Mouse (Mus musculus): ENCODE measurements around the gene Npnt.

DNA sequence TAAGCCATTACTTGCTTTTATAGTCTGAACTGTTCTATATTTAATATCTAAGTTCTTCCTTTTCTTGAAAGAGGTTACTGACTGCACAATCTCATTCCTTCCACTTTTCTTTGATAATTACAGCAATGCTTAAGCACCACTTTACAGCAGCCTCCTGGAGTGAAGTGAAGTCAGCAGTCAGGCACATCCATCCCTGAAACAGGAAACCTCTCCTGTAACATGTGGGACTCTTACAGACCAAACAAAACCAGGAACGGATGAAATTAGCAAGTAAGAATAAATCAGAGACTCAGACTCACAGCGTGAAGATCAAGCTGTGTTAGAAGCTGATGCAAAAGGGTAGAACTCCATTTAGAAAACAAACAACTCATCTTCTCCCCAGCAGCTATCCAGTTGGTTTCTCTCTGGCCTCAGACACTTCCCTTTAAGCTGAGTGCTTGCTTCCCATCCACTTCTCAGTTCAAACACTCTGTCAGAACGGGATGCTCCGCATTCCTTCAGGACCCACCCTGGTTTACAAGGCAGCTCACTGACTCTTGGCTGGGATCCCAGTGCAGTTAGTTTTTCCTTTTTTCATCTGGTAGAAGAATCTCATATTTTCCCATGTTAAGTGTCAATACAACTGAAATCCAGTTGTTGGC lies 33.9 kb upstream of the Npnt start:
- TF ChIP-seq MAFK (IDR thresholded peaks at IDR 0.05; ENCODE audit: insufficient read depth, low read depth, low read length), result no peak
- no peak for TF ChIP-seq CHD2 (IDR thresholded peaks at IDR 0.05; ENCODE audit: low read depth, low read length)
- no peak for TF ChIP-seq HCFC1 (IDR thresholded peaks at IDR 0.05; ENCODE audit: borderline replicate concordance, insufficient read depth, low read length)

All from ES-E14 (cell line).